Mouse (Mus musculus) liver, embryonic 14.5 days (tissue): ENCODE data around the gene Thra.
"Not testable (repeated sequence)": the region's sequence is repeated elsewhere in the genome, so short reads cannot be mapped to it uniquely, and the experiment has no call there.

Experiments used
- CTCF ChIP-seq: IDR thresholded peaks from 2 replicates; pipeline ENCODE4 v1.5.1; 2016; ENCODE audit warnings: antibody characterized with exemption, low read depth, control low read depth
- EP300 ChIP-seq: IDR thresholded peaks from 2 replicates; pipeline ENCODE4 v1.6.1; 2016; ENCODE audit warnings: antibody characterized with exemption, low read depth

DNA sequence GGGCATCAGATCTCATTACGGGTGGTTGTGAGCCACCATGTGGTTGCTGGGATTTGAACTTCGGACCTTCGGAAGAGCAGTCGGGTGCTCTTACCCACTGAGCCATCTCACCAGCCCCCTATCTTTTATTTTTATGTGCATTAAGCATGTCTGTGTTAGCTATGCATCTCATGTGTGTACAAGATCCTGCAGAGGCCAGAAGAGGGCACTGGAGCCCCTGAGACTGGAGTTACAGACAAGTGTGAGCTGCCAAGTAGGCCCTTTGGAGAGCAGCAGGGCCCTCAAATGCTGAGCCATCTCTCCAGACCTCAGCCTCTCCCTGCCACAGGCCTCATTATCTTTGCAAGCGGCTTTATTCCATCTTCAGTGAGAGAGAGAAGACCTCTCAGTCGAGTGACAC, 28.4 kb upstream of the Thra start:
- TF ChIP-seq CTCF = peak; percentile 49
- TF ChIP-seq EP300 = not testable (repeated sequence)
